8 mouse cellular contexts compared by ENCODE assay signal in the genomic region with DNA sequence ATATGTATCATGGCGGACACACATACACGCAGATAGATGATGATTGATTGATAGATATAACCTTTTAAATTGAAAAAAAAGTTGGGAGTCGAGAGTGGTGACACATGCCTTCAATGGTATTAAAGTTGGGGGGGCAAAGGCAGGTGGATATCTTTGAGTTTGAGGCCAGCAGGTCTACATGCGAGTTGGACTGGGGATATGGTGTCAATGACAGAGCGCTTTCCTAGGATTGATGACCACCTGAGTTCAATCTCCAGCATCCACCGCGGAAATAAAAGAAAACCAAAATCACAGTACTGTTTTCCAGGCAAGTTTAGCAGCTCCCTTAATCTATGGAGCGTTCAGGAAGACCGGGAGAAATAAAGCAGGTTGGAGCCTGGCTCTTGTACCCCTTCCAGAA. TPM values are rescaled to one million over a fixed set of nuclear protein-coding genes. Genes with fewer than 3 reads are reported as not detected.
A peak's percentile ranks its signal among the peaks of the same experiment; 100 is the strongest.
DNase-seq lines count a peak whose midpoint lies in the region; ATAC-seq and TF ChIP-seq lines count a peak whose summit lies in the region.

No protein-coding gene starts in this region.

- H3K27me3 ChIP-seq in heart, postnatal 0 days (ENCODE audit: control insufficient read depth, insufficient read depth, low read length): no peaks in the 10 kb centered on the region
- H3K27me3 ChIP-seq in hindbrain, embryonic 11.5 days (ENCODE audit: control insufficient read depth, insufficient read depth, low read length): no peaks in the 10 kb centered on the region
- H3K27me3 ChIP-seq in midbrain, embryonic 11.5 days (ENCODE audit: control insufficient read depth, insufficient read depth, low read length): no peaks in the 10 kb centered on the region

- 38% methylated on average over 9 of the region's 9 CpGs for WGBS in heart, postnatal 0 days
- WGBS in bone marrow, adult 2 months: 36% methylated on average over 9 of the region's 9 CpGs
- WGBS in hindbrain, embryonic 11.5 days: 46% methylated on average over 9 of the region's 9 CpGs
- 49% methylated on average over 9 of the region's 9 CpGs for WGBS in midbrain, embryonic 11.5 days

- no peaks in the 10 kb centered on the region for H3K4me1 ChIP-seq in heart, postnatal 0 days (ENCODE audit: control insufficient read depth, insufficient read depth)
- no peaks in the 10 kb centered on the region for H3K4me1 ChIP-seq in bone marrow, adult 2 months (ENCODE audit: control insufficient read depth, insufficient read depth, low read length)
- no peaks in the 10 kb centered on the region for H3K4me1 ChIP-seq in hindbrain, embryonic 11.5 days (replicated peaks; ENCODE audit: control insufficient read depth, insufficient read depth, low read length)
- H3K4me1 ChIP-seq in midbrain, embryonic 11.5 days (ENCODE audit: control insufficient read depth, insufficient read depth, low read length): peaks cover 7% of the 10 kb centered on the region

- peak overlapping the region; percentile 64; the same call in 1 of the 2 replicates for H3K9ac ChIP-seq in heart, postnatal 0 days (replicated peaks; ENCODE audit: low read depth, low read length)
- H3K9ac ChIP-seq in hindbrain, embryonic 11.5 days (ENCODE audit: low read depth, low read length): peak overlapping the region; percentile 69; the same call in 1 of the 2 replicates
- peak overlapping the region; percentile 54 for H3K9ac ChIP-seq in midbrain, embryonic 11.5 days (ENCODE audit: low read length)

- no peak overlapping the region for H3K27ac ChIP-seq in heart, postnatal 0 days (ENCODE audit: low read depth)
- peak overlapping the region; percentile 45 for H3K27ac ChIP-seq in bone marrow, adult 2 months (ENCODE audit: control insufficient read depth, insufficient read depth, low read depth, low read length, poor library complexity)
- no peak overlapping the region for H3K27ac ChIP-seq in hindbrain, embryonic 11.5 days (ENCODE audit: low read depth, low read length)
- H3K27ac ChIP-seq in midbrain, embryonic 11.5 days (ENCODE audit: low read depth, low read length): no peak overlapping the region

- H3K4me2 ChIP-seq in heart, postnatal 0 days (ENCODE audit: low read depth, low read length): peak overlapping the region; percentile 90
- peak overlapping the region; percentile 59; the same call in 1 of the 2 replicates for H3K4me2 ChIP-seq in hindbrain, embryonic 11.5 days (replicated peaks; ENCODE audit: low read depth, low read length)
- peak overlapping the region; percentile 38 for H3K4me2 ChIP-seq in midbrain, embryonic 11.5 days

- H3K4me3 ChIP-seq in heart, postnatal 0 days (ENCODE audit: low read depth, low read length): peak overlapping the region; percentile 83
- peak overlapping the region; percentile 83 for H3K4me3 ChIP-seq in bone marrow, adult 2 months (replicated peaks; ENCODE audit: control insufficient read depth, low read depth, low read length)
- peak overlapping the region; percentile 69 for H3K4me3 ChIP-seq in hindbrain, embryonic 11.5 days (ENCODE audit: low read depth, low read length)
- H3K4me3 ChIP-seq in midbrain, embryonic 11.5 days (ENCODE audit: low read depth, low read length): peak overlapping the region; percentile 72

- no peak for TF ChIP-seq CTCF in heart, postnatal 0 days (IDR thresholded peaks at IDR 0.05; ENCODE audit: low read depth)
- TF ChIP-seq CTCF in bone marrow, adult 2 months (IDR thresholded peaks at IDR 0.05; ENCODE audit: control insufficient read depth, insufficient read depth, low read length): no peak

- no peak for TF ChIP-seq EP300 in heart, postnatal 0 days (IDR thresholded peaks at IDR 0.05; ENCODE audit: low read depth)

- ATAC-seq in heart, postnatal 0 days (ENCODE audit: insufficient read depth, low read depth): no peak
- ATAC-seq in hindbrain, embryonic 11.5 days (ENCODE audit: low FRiP score): peak; percentile 47
- ATAC-seq in midbrain, embryonic 11.5 days (ENCODE audit: low FRiP score): peak; percentile 50; the same call in 1 of the 2 replicates

- no peaks in the 10 kb centered on the region for H3K9me3 ChIP-seq in heart, postnatal 0 days (replicated peaks; ENCODE audit: control insufficient read depth, low read length)
- no peaks in the 10 kb centered on the region for H3K9me3 ChIP-seq in hindbrain, embryonic 11.5 days (ENCODE audit: control insufficient read depth, low read length)
- no peaks in the 10 kb centered on the region for H3K9me3 ChIP-seq in midbrain, embryonic 11.5 days (ENCODE audit: control insufficient read depth, low read length)

- H3K36me3 ChIP-seq in heart, postnatal 0 days (replicated peaks; ENCODE audit: control insufficient read depth, insufficient read depth, low read length): peaks cover 14% of the 10 kb centered on the region; the same call in 1 of the 2 replicates
- peaks cover 3% of the 10 kb centered on the region; the same call in 1 of the 2 replicates for H3K36me3 ChIP-seq in hindbrain, embryonic 11.5 days (ENCODE audit: control insufficient read depth, insufficient read depth, low read length)
- H3K36me3 ChIP-seq in midbrain, embryonic 11.5 days (ENCODE audit: control insufficient read depth, insufficient read depth, low read length): no peaks in the 10 kb centered on the region

- intact Hi-C loops in heart, postnatal 10 days (cut with DNase I): no loop called here
- intact Hi-C loops in left cerebral cortex, postnatal 36 days (cut with DNase I): no loop called here

- no peak for DNase-seq in heart, postnatal 0 days (ENCODE audit: low spot score)
- DNase-seq in heart, postnatal 10 days: no peak
- DNase-seq in hindbrain, embryonic 11.5 days (ENCODE audit: low spot score): no peak
- no peak for DNase-seq in midbrain, embryonic 11.5 days (ENCODE audit: low spot score, missing footprints)
- DNase-seq in left cerebral cortex, postnatal 36 days (ENCODE audit: low spot score in 2 of 2): no peak
- DNase-seq in yolk sac, embryonic 10.5 days (ENCODE audit: low spot score): no peak
- no peak for DNase-seq in thymus, adult 18-20 months

- no peak for TF ChIP-seq POLR2A in bone marrow, adult 2 months (IDR thresholded peaks at IDR 0.05; ENCODE audit: borderline replicate concordance, control insufficient read depth, low read depth, low read length)

RNA-seq across cellular contexts. Expression of a gene that starts 0.4 kb away (rescaled TPM):
- total RNA-seq in heart, postnatal 0 days (2014; rRNA removed; ENCODE audit: low replicate concordance): 7.0 and 18.3 TPM in 2 replicates
- 23.3 and 27.2 TPM in 2 replicates for polyA plus RNA-seq in heart, postnatal 0 days (2015; fragmentation: Nextera tagmentation; extraction: Ambion mirVana)
- total RNA-seq in heart, postnatal 10 days (2021): 10 to 100 TPM; 14.4 to 17.2 TPM
- 1.7 and 10.7 TPM in 2 replicates for polyA plus RNA-seq in bone marrow, adult 2 months (2011; ENCODE audit: insufficient read depth, insufficient read length, low replicate concordance, missing spikeins)
- 119 TPM in 2 replicates for polyA plus RNA-seq in hindbrain, embryonic 11.5 days (2014; fragmentation: Nextera tagmentation; extraction: Ambion mirVana)
- polyA plus RNA-seq in midbrain, embryonic 11.5 days (2014; fragmentation: Nextera tagmentation; extraction: Ambion mirVana): 111 and 114 TPM in 2 replicates
- 100 to 1,000 TPM in 1 of 2 experiments, 10 to 100 TPM in 1; 86.1 to 105 TPM for total RNA-seq in left cerebral cortex, postnatal 36 days (2021)

RNA-seq across cellular contexts. Expression of a gene that starts 24.6 kb away (rescaled TPM):
- total RNA-seq in heart, postnatal 0 days (2014; rRNA removed; ENCODE audit: low replicate concordance): 8.1 and 9.9 TPM in 2 replicates
- polyA plus RNA-seq in heart, postnatal 0 days (2015; fragmentation: Nextera tagmentation; extraction: Ambion mirVana): 4.1 and 5.4 TPM in 2 replicates
- total RNA-seq in heart, postnatal 10 days (2021): 10 to 100 TPM in 1 of 2 experiments, 1 to 10 TPM in 1; 9.7 to 12.7 TPM
- polyA plus RNA-seq in bone marrow, adult 2 months (2011; ENCODE audit: insufficient read depth, insufficient read length, low replicate concordance, missing spikeins): not detected in 2 replicates
- polyA plus RNA-seq in hindbrain, embryonic 11.5 days (2014; fragmentation: Nextera tagmentation; extraction: Ambion mirVana): 30.9 and 35.9 TPM in 2 replicates
- polyA plus RNA-seq in midbrain, embryonic 11.5 days (2014; fragmentation: Nextera tagmentation; extraction: Ambion mirVana): 18.8 and 21.9 TPM in 2 replicates
- total RNA-seq in left cerebral cortex, postnatal 36 days (2021): 10 to 100 TPM in 1 of 2 experiments, 1 to 10 TPM in 1; 8.3 to 13.7 TPM

RNA-seq across cellular contexts. Expression of a gene that starts 45.5 kb away (rescaled TPM):
- total RNA-seq in heart, postnatal 0 days (2014; rRNA removed; ENCODE audit: low replicate concordance): 143 and 175 TPM in 2 replicates
- 245 and 249 TPM in 2 replicates for polyA plus RNA-seq in heart, postnatal 0 days (2015; fragmentation: Nextera tagmentation; extraction: Ambion mirVana)
- 100 to 1,000 TPM; 180 to 184 TPM for total RNA-seq in heart, postnatal 10 days (2021)
- polyA plus RNA-seq in bone marrow, adult 2 months (2011; ENCODE audit: insufficient read depth, insufficient read length, low replicate concordance, missing spikeins): 179 and 211 TPM in 2 replicates
- polyA plus RNA-seq in hindbrain, embryonic 11.5 days (2014; fragmentation: Nextera tagmentation; extraction: Ambion mirVana): 340 and 348 TPM in 2 replicates
- polyA plus RNA-seq in midbrain, embryonic 11.5 days (2014; fragmentation: Nextera tagmentation; extraction: Ambion mirVana): 320 and 332 TPM in 2 replicates
- 100 to 1,000 TPM; 250 to 282 TPM for total RNA-seq in left cerebral cortex, postnatal 36 days (2021)

RNA-seq across cellular contexts. Expression of a gene that starts 58.8 kb away (rescaled TPM):
- total RNA-seq in heart, postnatal 0 days (2014; rRNA removed; ENCODE audit: low replicate concordance): 10.2 and 19.3 TPM in 2 replicates
- 7.9 and 9.1 TPM in 2 replicates for polyA plus RNA-seq in heart, postnatal 0 days (2015; fragmentation: Nextera tagmentation; extraction: Ambion mirVana)
- total RNA-seq in heart, postnatal 10 days (2021): 1 to 10 TPM; 5.8 to 8.1 TPM
- polyA plus RNA-seq in bone marrow, adult 2 months (2011; ENCODE audit: insufficient read depth, insufficient read length, low replicate concordance, missing spikeins): 14.6 and 31.1 TPM in 2 replicates
- 0.32 TPM in 1 of 2 replicates, not detected in the other for polyA plus RNA-seq in hindbrain, embryonic 11.5 days (2014; fragmentation: Nextera tagmentation; extraction: Ambion mirVana)
- polyA plus RNA-seq in midbrain, embryonic 11.5 days (2014; fragmentation: Nextera tagmentation; extraction: Ambion mirVana): 0.22 and 0.26 TPM in 2 replicates
- total RNA-seq in left cerebral cortex, postnatal 36 days (2021): not detected

Comparison
In these comparisons a context has a peak if more than half of its experiments do, and no peak if none do; other contexts are left out.
1. H3K4me2 ChIP-seq: peak in every context shown above with its lines; median percentile 90 in heart, postnatal 0 days; 59 in hindbrain, embryonic 11.5 days; 38 in midbrain, embryonic 11.5 days.